Mouse (Mus musculus): Measurements from ENCODE around the gene Pikfyve.
A peak's percentile ranks its signal among the peaks of the same experiment; 100 is the strongest.

The Pikfyve gene

GRCm38 (mm10) chr1:65186287-65187073 is at the start of gene Pikfyve, which contains the start of gene Idh1:
Gene Pikfyve (plus strand): TSS chr1:65186683.
Gene Idh1 (minus strand): TSS chr1:65186500.
- peak; percentile 96 to 98 for DNase-seq (ENCODE audit: low spot score in 2 of 2)

GRCm38 (mm10) chr1:65137560-65137959 is 48.9 kb upstream of the Pikfyve start:
- no peak for DNase-seq (ENCODE audit: low spot score in 2 of 2)

GRCm38 (mm10) chr1:65144783-65145182 is 41.7 kb upstream of the Pikfyve start:
- DNase-seq (ENCODE audit: low spot score in 2 of 2) = no peak

DNA sequence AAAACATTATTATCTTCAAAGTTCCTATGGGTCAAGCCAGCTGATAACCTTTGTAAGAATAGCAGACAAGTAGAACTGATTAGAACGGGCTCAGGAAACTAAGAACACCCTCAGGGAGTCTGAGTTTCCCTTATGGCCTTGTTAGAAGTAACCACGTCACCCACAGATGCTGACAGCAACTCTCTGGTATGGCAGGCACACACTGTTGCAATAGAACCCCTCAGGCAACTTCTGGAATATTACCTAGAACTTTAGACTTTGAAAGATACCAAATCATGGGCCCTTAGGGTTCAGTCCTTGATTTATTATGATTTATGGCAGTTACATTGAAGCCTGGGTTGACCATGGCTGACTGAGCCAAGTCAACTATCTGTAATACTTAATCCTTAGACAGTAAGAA is 39.9 kb upstream of the Pikfyve start:
- DNase-seq (ENCODE audit: low spot score in 2 of 2) = no peak

GRCm38 (mm10) chr1:65147326-65147725 is 39.2 kb upstream of the Pikfyve start:
- DNase-seq (ENCODE audit: low spot score in 2 of 2) = no peak

- no peak for DNase-seq (ENCODE audit: low spot score in 2 of 2)
Observed at GRCm38 (mm10) chr1:65147971-65148370, 38.5 kb upstream of the Pikfyve start.

GRCm38 (mm10) chr1:65154814-65155213 is 31.7 kb upstream of the Pikfyve start:
- no peak for DNase-seq (ENCODE audit: low spot score in 2 of 2)

DNA sequence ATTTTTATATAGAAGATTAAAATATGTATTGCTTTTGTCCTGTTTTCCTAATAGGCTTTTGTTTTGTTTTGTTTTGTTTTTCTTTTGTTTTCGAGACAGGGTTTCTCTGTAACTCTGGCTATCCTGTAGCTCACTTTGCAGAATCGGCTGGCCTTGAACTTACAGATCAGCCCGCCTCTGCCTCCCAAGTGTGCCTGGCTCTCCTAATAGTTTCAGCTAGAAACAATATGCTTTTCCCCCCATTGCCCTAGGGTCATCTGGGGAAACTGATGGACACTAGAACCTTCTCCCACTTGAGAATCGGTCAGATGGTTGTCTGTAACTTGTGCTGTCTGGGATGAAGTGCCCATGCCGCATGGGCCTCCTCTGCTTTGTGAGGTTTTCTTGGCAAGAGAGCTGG is 30.4 kb upstream of the Pikfyve start:
- DNase-seq (ENCODE audit: low spot score in 2 of 2) = no peak

DNA sequence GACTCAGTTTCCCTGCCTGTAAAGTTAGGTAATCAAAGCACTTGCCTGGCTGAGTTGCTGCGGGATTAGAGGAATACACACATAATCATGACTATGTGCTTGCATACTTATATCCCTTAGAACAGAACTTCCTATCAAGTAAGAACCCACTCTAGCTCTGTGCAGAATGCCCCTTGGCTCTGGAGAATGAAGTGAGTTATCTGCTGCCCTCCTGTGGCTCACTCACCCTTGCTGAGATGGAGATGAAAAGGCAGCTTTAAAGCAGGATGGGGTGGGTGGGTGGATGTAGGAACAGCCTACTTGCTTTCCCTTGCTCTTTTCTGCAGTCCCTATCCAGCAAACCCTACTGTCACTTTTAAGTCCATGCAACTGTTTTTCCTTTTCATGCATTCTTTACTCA is 24.3 kb upstream of the Pikfyve start:
- no peak for DNase-seq (ENCODE audit: low spot score in 2 of 2)

DNA sequence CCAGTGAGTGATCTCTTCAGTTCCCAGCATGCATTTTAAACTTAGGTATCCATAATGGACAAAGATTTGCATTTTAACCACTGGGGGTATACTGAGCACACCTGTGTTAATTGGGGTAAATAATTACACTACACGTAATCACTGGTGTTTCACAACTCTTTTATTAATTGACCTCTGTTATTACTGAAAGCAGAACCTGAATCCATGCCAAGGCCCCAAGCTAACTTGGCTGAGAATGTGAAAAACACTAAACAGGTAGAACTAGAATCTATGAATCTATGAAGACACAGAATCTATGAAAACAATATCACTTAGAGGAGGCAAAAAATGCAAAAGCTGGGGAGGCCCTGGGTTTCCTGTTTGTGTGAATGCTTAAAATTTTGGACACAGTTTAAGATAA is 19.0 kb upstream of the Pikfyve start:
- no peak for DNase-seq (ENCODE audit: low spot score in 2 of 2)

DNA sequence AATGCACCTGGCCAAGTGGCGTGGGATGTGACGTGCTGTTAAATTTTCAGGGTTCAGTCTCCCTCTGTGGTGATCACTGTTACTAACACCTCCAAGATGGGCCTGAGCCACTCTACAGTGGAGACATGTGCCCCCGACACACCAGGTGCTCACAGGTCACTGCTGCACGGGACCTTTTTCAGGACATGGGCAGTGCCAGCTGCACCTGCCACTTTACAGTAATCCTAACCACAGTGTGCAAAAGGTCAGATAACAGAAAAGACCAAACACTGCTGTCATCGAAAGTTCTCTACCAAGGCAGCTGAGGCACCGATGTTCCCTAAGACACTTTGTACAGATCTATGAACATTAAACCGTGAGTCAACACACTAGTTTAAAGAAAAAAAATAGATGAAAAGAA is 16.9 kb upstream of the Pikfyve start:
- no peak for DNase-seq (ENCODE audit: low spot score in 2 of 2)

- no peak for DNase-seq (ENCODE audit: low spot score in 2 of 2)
Observed at GRCm38 (mm10) chr1:65169947-65170346, 16.5 kb upstream of the Pikfyve start.

DNA sequence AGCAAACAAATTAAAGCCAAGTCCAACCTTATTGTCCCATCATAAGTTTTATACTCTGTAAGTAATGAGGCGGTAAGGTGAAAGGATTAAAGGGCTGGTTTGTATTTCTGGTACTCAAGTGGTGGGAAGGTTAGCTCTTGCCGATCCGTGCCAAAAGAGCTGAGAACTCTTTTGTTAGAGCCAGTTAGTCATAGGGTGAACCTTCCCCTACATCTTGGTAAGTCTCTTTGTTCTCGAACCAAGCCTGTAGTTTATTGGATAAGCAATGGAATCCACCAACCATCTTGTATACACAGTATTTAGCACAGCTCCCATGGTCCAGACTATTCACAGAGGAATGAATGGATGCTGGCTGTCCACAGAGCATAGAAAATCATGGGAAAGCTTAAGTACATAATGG is 14.9 kb upstream of the Pikfyve start:
- DNase-seq (ENCODE audit: low spot score in 2 of 2) = no peak

DNA sequence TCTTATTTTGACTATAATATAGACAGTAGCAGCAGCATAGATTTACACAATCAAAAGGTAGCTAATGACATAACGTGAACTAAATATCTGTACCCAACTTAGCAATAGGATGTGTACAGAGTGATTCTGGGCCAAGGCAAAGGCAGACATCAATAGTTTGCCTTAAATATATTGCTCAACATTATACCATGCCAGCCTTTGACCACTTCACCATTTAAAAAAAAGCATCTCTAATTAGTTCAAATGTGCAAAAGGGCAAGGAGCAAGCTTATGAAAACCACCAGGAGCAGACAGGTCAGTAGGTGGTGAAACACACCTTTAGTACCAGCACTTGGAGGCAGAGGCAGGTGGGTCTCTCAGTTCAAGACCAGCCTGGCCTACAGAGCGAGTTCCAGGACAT is 12.8 kb upstream of the Pikfyve start:
- no peak for DNase-seq (ENCODE audit: low spot score in 2 of 2)

- no peak for DNase-seq (ENCODE audit: low spot score in 2 of 2)
Observed at GRCm38 (mm10) chr1:65176171-65176570, 10.3 kb upstream of the Pikfyve start.

DNA sequence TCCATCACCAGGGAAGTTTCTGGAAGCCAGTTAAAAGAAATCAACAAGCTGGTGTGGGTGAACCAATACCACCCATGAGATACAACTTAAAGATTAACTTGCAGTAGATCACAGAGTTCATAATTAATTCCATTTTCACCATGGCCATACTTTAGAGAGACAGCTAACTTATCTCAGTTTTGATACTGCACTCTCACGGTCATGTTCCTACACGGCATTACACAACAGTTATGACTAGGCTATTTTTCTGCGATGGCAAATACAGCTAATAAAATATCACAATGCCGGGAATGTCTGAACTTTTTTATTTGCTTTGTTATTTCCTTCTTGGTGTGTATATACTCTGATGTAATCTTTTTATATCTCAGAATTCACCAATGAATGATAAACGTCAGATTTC is 9.6 kb upstream of the Pikfyve start:
- DNase-seq (ENCODE audit: low spot score in 2 of 2) = no peak

GRCm38 (mm10) chr1:65177452-65177851 is 9.0 kb upstream of the Pikfyve start:
- DNase-seq (ENCODE audit: low spot score in 2 of 2) = no peak

- peak; percentile 83 to 93 for DNase-seq (ENCODE audit: low spot score in 2 of 2)
Observed at GRCm38 (mm10) chr1:65178126-65178901, 8.2 kb upstream of the Pikfyve start.

DNA sequence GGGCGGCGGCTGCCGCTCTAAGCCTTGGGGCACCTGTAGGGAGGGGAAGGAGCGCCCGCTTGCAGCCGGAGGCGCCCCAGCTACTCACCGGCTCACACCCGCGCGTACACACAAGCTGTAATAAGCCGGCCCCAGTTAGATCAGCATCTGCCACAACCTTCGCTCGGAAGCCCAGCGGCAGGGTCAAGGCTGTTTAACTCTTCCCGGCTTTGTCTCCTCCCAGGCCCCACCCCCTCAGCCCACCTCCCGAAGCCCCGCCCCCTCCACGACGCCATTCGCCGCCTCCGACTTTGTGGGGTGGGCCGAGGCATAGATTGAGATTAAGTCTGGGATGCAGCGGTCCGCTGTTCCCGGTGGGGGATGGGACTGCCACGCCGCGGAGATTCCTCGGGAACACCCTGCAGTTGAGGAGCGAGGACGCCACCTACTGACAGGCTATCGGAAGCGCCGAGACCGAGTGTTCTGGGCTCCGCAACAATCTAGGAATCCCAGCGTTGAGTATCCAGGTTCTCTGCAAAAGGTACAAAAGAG is 7.5 kb upstream of the Pikfyve start:
- peak; percentile 67 to 78 for DNase-seq (ENCODE audit: low spot score in 2 of 2)

- DNase-seq (ENCODE audit: low spot score in 2 of 2) = peak; percentile 55 to 69
Observed at GRCm38 (mm10) chr1:65179634-65180249, 6.7 kb upstream of the Pikfyve start.

DNA sequence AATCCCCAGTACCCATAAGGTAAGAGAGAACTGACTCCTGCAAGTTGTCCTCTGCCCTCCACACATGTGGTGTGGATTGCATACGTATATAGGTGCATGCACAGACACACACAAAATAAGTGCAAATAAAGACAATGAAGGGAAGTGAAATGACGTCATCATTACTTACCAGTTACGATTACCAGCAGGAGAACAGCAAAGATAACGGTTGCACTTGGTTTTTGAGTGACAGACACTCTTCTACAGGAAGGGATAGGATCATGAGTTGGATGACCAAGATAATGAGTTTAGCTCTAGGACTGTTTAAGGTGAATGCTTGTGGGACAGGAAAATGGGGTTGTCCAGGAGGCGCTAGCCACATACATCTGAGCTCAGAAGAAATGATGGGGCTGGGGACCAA is 5.0 kb upstream of the Pikfyve start:
- no peak for DNase-seq (ENCODE audit: low spot score in 2 of 2)

GRCm38 (mm10) chr1:65183994-65184393 is 2.5 kb upstream of the Pikfyve start:
- no peak for DNase-seq (ENCODE audit: low spot score in 2 of 2)
